Comparison of ENCODE assay signal across 9 mouse cellular contexts in the genomic region with DNA sequence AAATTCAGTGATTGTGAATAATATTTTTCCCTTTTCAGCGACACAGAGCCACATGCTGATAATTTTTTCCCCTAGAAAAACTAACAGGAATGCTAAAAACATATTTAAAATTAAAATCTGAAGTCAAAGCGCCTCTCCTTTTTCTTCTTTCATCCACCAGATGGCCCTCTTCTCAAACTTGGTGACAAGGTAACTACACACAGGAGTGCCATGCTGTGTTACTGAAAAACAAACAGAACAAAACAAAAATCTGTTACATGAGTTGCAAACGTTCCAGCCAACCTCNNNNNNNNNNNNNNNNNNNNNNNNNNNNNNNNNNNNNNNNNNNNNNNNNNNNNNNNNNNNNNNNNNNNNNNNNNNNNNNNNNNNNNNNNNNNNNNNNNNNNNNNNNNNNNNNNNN. TPM values are rescaled to one million over a fixed set of nuclear protein-coding genes. Genes with fewer than 3 reads are reported as not detected.
DNase-seq lines count a peak whose midpoint lies in the region; ATAC-seq lines count a peak whose summit lies in the region.
"Had no signal": no experiment of that assay in that cellular context is flagged by ENCODE, and none has a peak within 500 bp of the region (broad histone marks: within the 10 kb centered on the region; RNA-seq: fewer than 3 reads in every experiment).

No protein-coding gene starts in this region.

- no peak overlapping the region for H3K27ac ChIP-seq in hindbrain, embryonic 14.5 days
- no peak overlapping the region for H3K27ac ChIP-seq in hindbrain, embryonic 12.5 days
- no peak overlapping the region for H3K27ac ChIP-seq in neural tube, embryonic 11.5 days (ENCODE audit: low read depth, low read length)
- no peak overlapping the region for H3K27ac ChIP-seq in neural tube, embryonic 15.5 days (replicated peaks)

- H3K9ac ChIP-seq in hindbrain, embryonic 14.5 days = no peak overlapping the region
- no peak overlapping the region for H3K9ac ChIP-seq in hindbrain, embryonic 12.5 days
- no peak overlapping the region for H3K9ac ChIP-seq in neural tube, embryonic 11.5 days (ENCODE audit: low read length)
- no peak overlapping the region for H3K9ac ChIP-seq in neural tube, embryonic 15.5 days (replicated peaks)

- ATAC-seq in hindbrain, embryonic 14.5 days (ENCODE audit: low FRiP score) = no peak
- ATAC-seq in hindbrain, embryonic 12.5 days (ENCODE audit: low FRiP score) = no peak
- ATAC-seq in neural tube, embryonic 11.5 days (ENCODE audit: insufficient read depth, low FRiP score, low TSS enrichment) = no peak
- no peak for ATAC-seq in neural tube, embryonic 15.5 days (ENCODE audit: low FRiP score)
- ATAC-seq: midbrain, embryonic 16.5 days had no signal

- H3K36me3 ChIP-seq in hindbrain, embryonic 14.5 days (replicated peaks; ENCODE audit: control insufficient read depth, insufficient read depth) = no peaks in the 10 kb centered on the region
- no peaks in the 10 kb centered on the region for H3K36me3 ChIP-seq in hindbrain, embryonic 12.5 days
- H3K36me3 ChIP-seq in neural tube, embryonic 11.5 days (ENCODE audit: control insufficient read depth, insufficient read depth, low read length) = no peaks in the 10 kb centered on the region
- no peaks in the 10 kb centered on the region for H3K36me3 ChIP-seq in neural tube, embryonic 15.5 days

- WGBS in hindbrain, embryonic 14.5 days = 36% methylated on average over 3 of the region's 3 CpGs
- 32% methylated on average over 3 of the region's 3 CpGs for WGBS in hindbrain, embryonic 12.5 days
- WGBS in neural tube, embryonic 11.5 days = 32% methylated on average over 3 of the region's 3 CpGs
- whole genome bisulfite sequencing in neural tube, embryonic 15.5 days = 28% methylated on average over 3 of the region's 3 CpGs

- H3K4me2 ChIP-seq in hindbrain, embryonic 14.5 days (replicated peaks) = no peak overlapping the region
- no peak overlapping the region for H3K4me2 ChIP-seq in hindbrain, embryonic 12.5 days (replicated peaks)
- no peak overlapping the region for H3K4me2 ChIP-seq in neural tube, embryonic 11.5 days (ENCODE audit: low read depth)
- no peak overlapping the region for H3K4me2 ChIP-seq in neural tube, embryonic 15.5 days

- no peak overlapping the region for H3K4me3 ChIP-seq in hindbrain, embryonic 14.5 days (replicated peaks; ENCODE audit: low read length)
- no peak overlapping the region for H3K4me3 ChIP-seq in hindbrain, embryonic 12.5 days
- H3K4me3 ChIP-seq in neural tube, embryonic 11.5 days (ENCODE audit: low read depth, low read length) = no peak overlapping the region
- no peak overlapping the region for H3K4me3 ChIP-seq in neural tube, embryonic 15.5 days (replicated peaks)

- no peaks in the 10 kb centered on the region for H3K27me3 ChIP-seq in hindbrain, embryonic 14.5 days (ENCODE audit: control insufficient read depth, insufficient read depth, low read length)
- H3K27me3 ChIP-seq in hindbrain, embryonic 12.5 days = no peaks in the 10 kb centered on the region
- no peaks in the 10 kb centered on the region for H3K27me3 ChIP-seq in neural tube, embryonic 11.5 days (ENCODE audit: control insufficient read depth, insufficient read depth, low read length)
- H3K27me3 ChIP-seq in neural tube, embryonic 15.5 days (replicated peaks) = no peaks in the 10 kb centered on the region

- no peaks in the 10 kb centered on the region for H3K4me1 ChIP-seq in hindbrain, embryonic 14.5 days (replicated peaks; ENCODE audit: control insufficient read depth, insufficient read depth, low read length)
- peaks cover 3% of the 10 kb centered on the region; the same call in 1 of the 2 replicates for H3K4me1 ChIP-seq in hindbrain, embryonic 12.5 days
- H3K4me1 ChIP-seq in neural tube, embryonic 11.5 days (ENCODE audit: control insufficient read depth, insufficient read depth, low read length) = no peaks in the 10 kb centered on the region
- peaks cover 3% of the 10 kb centered on the region; the same call in 1 of the 2 replicates for H3K4me1 ChIP-seq in neural tube, embryonic 15.5 days

- H3K9me3 ChIP-seq in hindbrain, embryonic 14.5 days (ENCODE audit: control insufficient read depth, low read length) = no peaks in the 10 kb centered on the region
- no peaks in the 10 kb centered on the region for H3K9me3 ChIP-seq in hindbrain, embryonic 12.5 days (replicated peaks)
- H3K9me3 ChIP-seq in neural tube, embryonic 11.5 days (ENCODE audit: control insufficient read depth, low read length) = no peaks in the 10 kb centered on the region
- H3K9me3 ChIP-seq in neural tube, embryonic 15.5 days (replicated peaks) = no peaks in the 10 kb centered on the region

- peak; percentile 50 for DNase-seq in hindbrain, embryonic 14.5 days (ENCODE audit: low spot score)
- peak; percentile 22 for DNase-seq in neural tube, embryonic 11.5 days (ENCODE audit: low spot score)
- DNase-seq in brain, adult 2 months (ENCODE audit: low read depth, low spot score) = peak; percentile 58
- DNase-seq in induced T-regulatory cell, adult 2 months (ENCODE audit: low read depth) = peak; percentile 6
- no peak for DNase-seq in lung, adult 18-20 months
- no peak for DNase-seq in spleen, postnatal 36 days (ENCODE audit: low spot score in 2 of 2)

RNA-seq across cellular contexts. Expression of a gene that starts 29.8 kb away (rescaled TPM):
- polyA plus RNA-seq in hindbrain, embryonic 14.5 days (2014; fragmentation: Nextera tagmentation; extraction: Ambion mirVana) = 0.40 TPM in 1 of 2 replicates, not detected in the other
- 0.13 TPM in 1 of 2 replicates, not detected in the other for polyA plus RNA-seq in hindbrain, embryonic 12.5 days (2016; fragmentation: Nextera tagmentation; extraction: Ambion mirVana)
- not detected in 2 replicates for polyA plus RNA-seq in neural tube, embryonic 11.5 days (2014; fragmentation: Nextera tagmentation; extraction: Ambion mirVana)
- polyA plus RNA-seq in neural tube, embryonic 15.5 days (2015; fragmentation: Nextera tagmentation; extraction: Ambion mirVana) = 0.14 and 0.18 TPM in 2 replicates

Comparison
In these comparisons a context has a peak if more than half of its experiments do, and no peak if none do; other contexts are left out.
1. DNase-seq: peak in hindbrain, embryonic 14.5 days (single experiment), neural tube, embryonic 11.5 days (single experiment), brain, adult 2 months (single experiment) and induced T-regulatory cell, adult 2 months (single experiment); none in lung, adult 18-20 months (0 of 2) and spleen, postnatal 36 days (0 of 2).